8 mouse cellular contexts compared by ENCODE assay signal in genomic region chr13:43565346-43565745, GRCm38 (mm10). TPM values are rescaled to one million over a fixed set of nuclear protein-coding genes. Genes with fewer than 3 reads are reported as not detected.
DNase-seq lines count a peak whose midpoint lies in the region; ATAC-seq and TF ChIP-seq lines count a peak whose summit lies in the region.
"Had no signal": no experiment of that assay in that cellular context is flagged by ENCODE, and none has a peak within 500 bp of the region (broad histone marks: within the 10 kb centered on the region; RNA-seq: fewer than 3 reads in every experiment).

No protein-coding gene starts in this region.

- ATAC-seq in G1E (ENCODE audit: extremely low read depth, insufficient number of reproducible peaks, low FRiP score, poor library complexity, severe bottlenecking), result no peak
- peak; percentile 89 for ATAC-seq in megakaryocyte progenitor cell, adult 5-6 weeks (replicated peaks; ENCODE audit: poor library complexity)

- TF ChIP-seq CTCF in G1E (IDR thresholded peaks at IDR 0.05; ENCODE audit: low read depth, low read length), result 0 out of 2 replicates have a peak, but pooled peaks have one; percentile 29

- no peak overlapping the region for H3K4me3 ChIP-seq in G1E (ENCODE audit: low read depth, low read length)
- H3K4me3 ChIP-seq: megakaryocyte, embryonic 14.5 days had no signal

- H3K27me3 ChIP-seq in G1E (ENCODE audit: insufficient read depth, low read length), result no peaks in the 10 kb centered on the region; the same call in 1 of the 2 replicates

- no peaks in the 10 kb centered on the region for H3K36me3 ChIP-seq in G1E (replicated peaks)

- DNase-seq in G1E (ENCODE audit: low spot score), result no peak
- DNase-seq in adrenal gland, adult 8-10 months, result peak; percentile 57
- peak; percentile 82 for DNase-seq in embryo, embryonic 11 days
- DNase-seq in gastrocnemius, postnatal 25 days, result peak; percentile 33
- peak; percentile 88 to 90 for DNase-seq in layer of hippocampus, postnatal 10 days (ENCODE audit: low spot score in 2 of 2)
- DNase-seq in spleen, postnatal 10 days (ENCODE audit: low spot score in 2 of 2), result peak; percentile 68 to 83

- H3K9me3 ChIP-seq in G1E (replicated peaks), result no peaks in the 10 kb centered on the region

- peaks cover 18% of the 10 kb centered on the region for H3K4me1 ChIP-seq in G1E (ENCODE audit: insufficient read depth, low read depth, low read length)

RNA-seq across cellular contexts. Expression of gene Mcur1, which starts 5.4 kb away (rescaled TPM):
- total RNA-seq in G1E (2014; fragmentation: Nextera tagmentation), result 18.9 and 22.3 TPM in 2 replicates
- 14.8 and 16.6 TPM in 2 replicates for total RNA-seq in G1E (2017)
- 8.2 and 9.6 TPM in 2 replicates for polyA plus RNA-seq in G1E (2012)
- 10 to 100 TPM; 28.4 to 44.0 (median 34.8) TPM for total RNA-seq in adrenal gland, adult 8-10 months (2022)
- 10 to 100 TPM; 26.5 to 28.7 TPM for total RNA-seq in gastrocnemius, postnatal 25 days (2021)
- total RNA-seq in layer of hippocampus, postnatal 10 days (2021), result 10 to 100 TPM; 19.8 TPM
- 16.0 and 18.8 TPM in 2 replicates for total RNA-seq in megakaryocyte progenitor cell, adult 5-6 weeks (2015)
- total RNA-seq in megakaryocyte progenitor cell, adult 5-6 weeks (2017), result 13.7 and 13.8 TPM in 2 replicates

RNA-seq across cellular contexts. Expression of gene Rnf182, which starts 50.2 kb away (rescaled TPM):
- total RNA-seq in G1E (2014; fragmentation: Nextera tagmentation) (not detected in 2 replicates), G1E (2017) (0.05 and 0.06 TPM in 2 replicates)
- not detected in 2 replicates for polyA plus RNA-seq in G1E (2012)
- total RNA-seq in adrenal gland, adult 8-10 months (2022), result 1 to 10 TPM in 2 of 4 experiments, under 1 TPM in 2; 0.23 to 1.3 (median 0.79) TPM
- total RNA-seq in gastrocnemius, postnatal 25 days (2021), result under 1 TPM in 1 of 2 experiments, not detected in 1; 0.11 TPM
- total RNA-seq in layer of hippocampus, postnatal 10 days (2021), result 10 to 100 TPM; 33.4 to 37.8 TPM
- total RNA-seq in megakaryocyte progenitor cell, adult 5-6 weeks (2015), result not detected in 2 replicates
- not detected in 2 replicates for total RNA-seq in megakaryocyte progenitor cell, adult 5-6 weeks (2017)

Comparison
In these comparisons a context has a peak if more than half of its experiments do, and no peak if none do; other contexts are left out.
1. RNA of gene Rnf182, which starts 50.2 kb away (total RNA-seq): 33.4 to 37.8 TPM in layer of hippocampus, postnatal 10 days; 0.23 to 1.3 TPM in adrenal gland, adult 8-10 months, 0.11 TPM in gastrocnemius, postnatal 25 days, 0.05 to 0.06 TPM in G1E and not detected in megakaryocyte progenitor cell, adult 5-6 weeks; every median in the first group is over 10 times any median in the second.